Mouse (Mus musculus) olfactory bulb, adult 2 months (tissue): ENCODE measurements at regions not wholly inside any gene's neighbourhood (a gene's known extent, or its start where the extent isn't known, plus 50 kb on each side); places are given as distances from the start of the nearest gene placed in this dataset.

Experiments used
- CTCF ChIP-seq: fragments of 200-500 bp; IDR thresholded peaks from 2 replicates; pipeline ENCODE4 v1.5.1; 2012; ENCODE audit warnings: low read depth, mild to moderate bottlenecking, low read length, moderate library complexity; ENCODE audit not compliant: insufficient read depth
- POLR2A ChIP-seq: fragments of 200-500 bp; IDR thresholded peaks from 2 replicates; pipeline ENCODE4 v1.6.1; 2012; ENCODE audit warnings: mild to moderate bottlenecking, low read depth, low read length, moderate library complexity; ENCODE audit not compliant: insufficient read depth

- TF ChIP-seq CTCF = no peak
- TF ChIP-seq POLR2A = no peak
Observed at GRCm38 (mm10) chr8:26450543-26450942, 331.2 kb downstream of the Gm45692 start.
